Comparison of ENCODE assay signal across 8 mouse cellular contexts in the genomic region with DNA sequence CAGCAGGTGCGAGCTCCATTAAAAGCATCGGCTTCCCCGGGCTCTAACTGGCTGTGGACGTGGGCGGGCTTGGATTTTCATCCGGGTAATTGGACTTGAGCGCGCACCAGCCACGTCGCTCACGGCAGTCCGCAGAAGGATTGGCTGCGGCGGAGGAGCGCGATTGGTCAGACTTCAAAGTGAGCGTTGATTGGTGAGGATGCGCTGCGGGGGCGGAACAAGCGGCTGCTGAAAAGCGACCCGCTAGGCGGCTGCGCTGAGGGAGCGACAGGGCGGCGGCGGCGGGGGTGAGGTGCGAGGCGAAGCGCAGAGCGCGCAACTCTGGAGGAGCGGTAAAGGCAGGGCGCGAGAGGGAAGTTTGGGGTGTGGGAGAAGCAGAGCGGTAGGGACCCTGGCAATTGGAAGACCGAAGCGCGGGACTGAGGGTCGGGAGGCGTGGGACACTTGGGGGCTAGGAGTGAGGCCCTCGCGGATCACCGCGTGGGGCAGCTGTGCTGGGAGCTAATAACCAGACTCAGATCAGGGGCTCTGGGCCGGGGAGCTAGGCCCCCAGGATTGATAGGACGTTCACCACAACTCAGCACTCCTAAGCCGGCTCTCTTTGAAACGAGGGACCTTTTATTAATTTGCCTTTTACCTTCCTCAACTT. TPM values are rescaled to one million over a fixed set of nuclear protein-coding genes. Genes with fewer than 3 reads are reported as not detected.
DNase-seq lines count a peak whose midpoint lies in the region; ATAC-seq and TF ChIP-seq lines count a peak whose summit lies in the region.

Gene Tdrkh (plus strand): TSS at position 243 of the 649 bp plus-strand sequence.

- H3K36me3 ChIP-seq in ES-Bruce4 (ENCODE audit: control insufficient read depth, insufficient read depth, low read length, poor library complexity, severe bottlenecking), result no peaks in the 10 kb centered on the region
- H3K36me3 ChIP-seq in forebrain, embryonic 14.5 days (ENCODE audit: control insufficient read depth, insufficient read depth, low read length), result no peaks in the 10 kb centered on the region
- no peaks in the 10 kb centered on the region for H3K36me3 ChIP-seq in liver, embryonic 15.5 days (replicated peaks)
- H3K36me3 ChIP-seq in neural tube, embryonic 11.5 days (ENCODE audit: control insufficient read depth, insufficient read depth, low read length), result no peaks in the 10 kb centered on the region
- no peaks in the 10 kb centered on the region for H3K36me3 ChIP-seq in stomach, embryonic 16.5 days (ENCODE audit: control insufficient read depth, insufficient read depth, low read length)

- TF ChIP-seq EP300 in ES-Bruce4 (IDR thresholded peaks at IDR 0.05; ENCODE audit: insufficient read depth, low read depth, low read length), result no peak

- ATAC-seq in forebrain, embryonic 14.5 days, result peak; percentile 100
- peak; percentile 97 for ATAC-seq in liver, embryonic 15.5 days (ENCODE audit: insufficient read depth)
- ATAC-seq in neural tube, embryonic 11.5 days (ENCODE audit: insufficient read depth, low FRiP score, low TSS enrichment), result peak; percentile 99
- ATAC-seq in stomach, embryonic 16.5 days (ENCODE audit: insufficient read depth, low FRiP score), result peak; percentile 99

- peak; percentile 98 for DNase-seq in cerebellum, adult 11-12 months
- DNase-seq in forebrain, embryonic 14.5 days (ENCODE audit: low spot score), result peak; percentile 99
- peak; percentile 96 to 97 for DNase-seq in heart, postnatal 10 days
- peak; percentile 95 to 97 for DNase-seq in kidney, postnatal 4 days
- peak; percentile 96 for DNase-seq in neural tube, embryonic 11.5 days (ENCODE audit: low spot score)

- H3K9me3 ChIP-seq in ES-Bruce4 (replicated peaks; ENCODE audit: control insufficient read depth, insufficient read depth, low read length, poor library complexity, severe bottlenecking), result peaks cover 7% of the 10 kb centered on the region; the same call in 1 of the 2 replicates
- no peaks in the 10 kb centered on the region for H3K9me3 ChIP-seq in forebrain, embryonic 14.5 days (replicated peaks; ENCODE audit: control insufficient read depth, low read length)
- no peaks in the 10 kb centered on the region for H3K9me3 ChIP-seq in liver, embryonic 15.5 days (replicated peaks)
- no peaks in the 10 kb centered on the region for H3K9me3 ChIP-seq in neural tube, embryonic 11.5 days (ENCODE audit: control insufficient read depth, low read length)
- H3K9me3 ChIP-seq in stomach, embryonic 16.5 days (replicated peaks; ENCODE audit: control insufficient read depth, low read length), result no peaks in the 10 kb centered on the region

- peak within 1 kb of the TSS; percentile 89 for H3K4me2 ChIP-seq in forebrain, embryonic 14.5 days (ENCODE audit: low read length)
- H3K4me2 ChIP-seq in liver, embryonic 15.5 days, result peak within 1 kb of the TSS; percentile 88
- peak within 1 kb of the TSS; percentile 85 for H3K4me2 ChIP-seq in neural tube, embryonic 11.5 days (ENCODE audit: low read depth)
- H3K4me2 ChIP-seq in stomach, embryonic 16.5 days (ENCODE audit: low read depth, low read length), result peak within 1 kb of the TSS; percentile 95

- no peaks in the 10 kb centered on the region for H3K4me1 ChIP-seq in ES-Bruce4 (ENCODE audit: control insufficient read depth, insufficient read depth, low read length)
- 0 out of 2 replicates have a peak, but pooled peaks cover 7% of the 10 kb centered on the region for H3K4me1 ChIP-seq in forebrain, embryonic 14.5 days (ENCODE audit: control insufficient read depth, insufficient read depth, low read length)
- peaks cover 16% of the 10 kb centered on the region for H3K4me1 ChIP-seq in liver, embryonic 15.5 days (replicated peaks)
- peaks cover 7% of the 10 kb centered on the region; the same call in 1 of the 2 replicates for H3K4me1 ChIP-seq in neural tube, embryonic 11.5 days (ENCODE audit: control insufficient read depth, insufficient read depth, low read length)
- no peaks in the 10 kb centered on the region; the same call in 1 of the 2 replicates for H3K4me1 ChIP-seq in stomach, embryonic 16.5 days (ENCODE audit: control insufficient read depth, insufficient read depth, low read length)

- H3K27ac ChIP-seq in ES-Bruce4 (ENCODE audit: insufficient read depth, low read length), result no peak within 1 kb of the TSS
- H3K27ac ChIP-seq in forebrain, embryonic 14.5 days (ENCODE audit: low read depth, low read length), result peak within 1 kb of the TSS; percentile 67
- 0 out of 2 replicates have a peak within 1 kb of the TSS, but pooled peaks have one; percentile 16 for H3K27ac ChIP-seq in liver, embryonic 15.5 days (replicated peaks)
- peak within 1 kb of the TSS; percentile 34; the same call in 1 of the 2 replicates for H3K27ac ChIP-seq in neural tube, embryonic 11.5 days (ENCODE audit: low read depth, low read length)
- H3K27ac ChIP-seq in stomach, embryonic 16.5 days (ENCODE audit: low read length), result 0 out of 2 replicates have a peak within 1 kb of the TSS, but pooled peaks have one; percentile 10

- no peak for TF ChIP-seq POLR2A in ES-Bruce4 (IDR thresholded peaks at IDR 0.05; ENCODE audit: insufficient read depth, low read length)

- intact Hi-C loops in heart, postnatal 10 days (cut with DNase I), result no loop called here

- no peak for TF ChIP-seq CTCF in ES-Bruce4 (IDR thresholded peaks at IDR 0.05; ENCODE audit: low read depth, low read length)

- peaks cover 2% of the 10 kb centered on the region for H3K27me3 ChIP-seq in ES-Bruce4 (ENCODE audit: control insufficient read depth, insufficient read depth, low read length, poor library complexity, severe bottlenecking)
- H3K27me3 ChIP-seq in forebrain, embryonic 14.5 days (replicated peaks; ENCODE audit: control insufficient read depth, insufficient read depth, low read length), result no peaks in the 10 kb centered on the region
- H3K27me3 ChIP-seq in liver, embryonic 15.5 days, result peaks cover 14% of the 10 kb centered on the region; the same call in 1 of the 2 replicates
- H3K27me3 ChIP-seq in neural tube, embryonic 11.5 days (ENCODE audit: control insufficient read depth, insufficient read depth, low read length), result no peaks in the 10 kb centered on the region
- no peaks in the 10 kb centered on the region for H3K27me3 ChIP-seq in stomach, embryonic 16.5 days (ENCODE audit: control insufficient read depth, insufficient read depth, low read length)

- H3K9ac ChIP-seq in ES-Bruce4 (ENCODE audit: low read depth, poor library complexity, severe bottlenecking), result no peak within 1 kb of the TSS
- H3K9ac ChIP-seq in forebrain, embryonic 14.5 days (ENCODE audit: low read length), result peak within 1 kb of the TSS; percentile 76
- peak within 1 kb of the TSS; percentile 47 for H3K9ac ChIP-seq in liver, embryonic 15.5 days
- H3K9ac ChIP-seq in neural tube, embryonic 11.5 days (ENCODE audit: low read length), result peak within 1 kb of the TSS; percentile 54
- peak within 1 kb of the TSS; percentile 64 for H3K9ac ChIP-seq in stomach, embryonic 16.5 days (ENCODE audit: low read length)

- peak within 1 kb of the TSS; percentile 48 for H3K4me3 ChIP-seq in ES-Bruce4 (ENCODE audit: low read depth, low read length)
- peak within 1 kb of the TSS; percentile 57 for H3K4me3 ChIP-seq in forebrain, embryonic 14.5 days (ENCODE audit: low read depth, low read length)
- H3K4me3 ChIP-seq in liver, embryonic 15.5 days (replicated peaks), result peak within 1 kb of the TSS; percentile 61
- H3K4me3 ChIP-seq in neural tube, embryonic 11.5 days (ENCODE audit: low read depth, low read length), result peak within 1 kb of the TSS; percentile 52
- H3K4me3 ChIP-seq in stomach, embryonic 16.5 days (replicated peaks; ENCODE audit: low read length), result peak within 1 kb of the TSS; percentile 55

- WGBS in forebrain, embryonic 14.5 days, result 7% methylated on average over 52 of the region's 52 CpGs
- 10% methylated on average over 52 of the region's 52 CpGs for WGBS in liver, embryonic 15.5 days (ENCODE audit: insufficient replicate concordance)
- WGBS in neural tube, embryonic 11.5 days, result 8% methylated on average over 52 of the region's 52 CpGs
- 8% methylated on average over 52 of the region's 52 CpGs for WGBS in stomach, embryonic 16.5 days

RNA-seq across cellular contexts. Expression of gene Tdrkh, which starts in this region (rescaled TPM):
- 8.8 and 12.3 TPM in 2 replicates for polyA plus RNA-seq in ES-Bruce4 (2011; ENCODE audit: insufficient read depth, insufficient read length, low read depth, missing spikeins)
- polyA plus RNA-seq in forebrain, embryonic 14.5 days (2014; fragmentation: Nextera tagmentation; extraction: Ambion mirVana), result 59.8 and 61.9 TPM in 2 replicates
- 1 to 10 TPM; 6.2 to 6.3 TPM for total RNA-seq in heart, postnatal 10 days (2021)
- 8.7 and 9.9 TPM in 2 replicates for polyA plus RNA-seq in liver, embryonic 15.5 days (2015; fragmentation: Nextera tagmentation; extraction: Ambion mirVana)
- 43.8 and 48.1 TPM in 2 replicates for polyA plus RNA-seq in neural tube, embryonic 11.5 days (2014; fragmentation: Nextera tagmentation; extraction: Ambion mirVana)
- polyA plus RNA-seq in stomach, embryonic 16.5 days (2015; fragmentation: Nextera tagmentation; extraction: Ambion mirVana), result 6.4 and 8.2 TPM in 2 replicates
